Mouse (Mus musculus) heart, embryonic 16.5 days (tissue): Measurements from ENCODE around the gene Synpo2l. TPM values are rescaled to one million over a fixed set of nuclear protein-coding genes. Genes with fewer than 3 reads are reported as not detected.
A peak's percentile ranks its signal among the peaks of the same experiment; 100 is the strongest.

Experiments used
- ATAC-seq: fragments of 200-750 bp; cut with Nextera tagmentation; replicated peaks from 2 replicates; pipeline ENCODE4 v1.8.0; 2017; ENCODE audit warnings: moderate number of reproducible peaks; ENCODE audit not compliant: insufficient read depth, low FRiP score; ENCODE audit errors: extremely low read depth
- H3K27ac ChIP-seq: fragments of 300-500 bp; sonication (generic); 2 replicates; pipeline ENCODE4 v1.5.1; 2014; ENCODE audit warnings: mild to moderate bottlenecking, low read length, control low read depth, moderate library complexity
- H3K27me3 ChIP-seq: fragments of 300-500 bp; sonication (generic); 2 replicates; pipeline ENCODE4 v1.6.1; 2014; ENCODE audit warnings: low read length, mixed read lengths; ENCODE audit not compliant: control insufficient read depth, insufficient read depth
- H3K36me3 ChIP-seq: fragments of 300-500 bp; sonication (generic); 2 replicates; pipeline ENCODE4 v1.6.1; 2014; ENCODE audit not compliant: control insufficient read depth, insufficient read depth
- H3K4me1 ChIP-seq: fragments of 300-500 bp; sonication (generic); 2 replicates; pipeline ENCODE4 v1.6.1; 2014; ENCODE audit warnings: low read length, mixed read lengths; ENCODE audit not compliant: control insufficient read depth, insufficient read depth
- H3K4me2 ChIP-seq: fragments of 300-500 bp; sonication (generic); 2 replicates; pipeline ENCODE4 v1.6.1; 2014; ENCODE audit warnings: low read depth, mild to moderate bottlenecking, control low read depth, low read length
- H3K4me3 ChIP-seq: fragments of 300-500 bp; sonication (generic); 2 replicates; pipeline ENCODE4 v1.5.1; 2014; ENCODE audit warnings: mild to moderate bottlenecking, control low read depth, low read length
- H3K9ac ChIP-seq: fragments of 300-500 bp; sonication (generic); 2 replicates; pipeline ENCODE4 v1.6.1; 2014; ENCODE audit warnings: low read length, control low read depth
- H3K9me3 ChIP-seq: fragments of 300-500 bp; sonication (generic); replicated peaks from 2 replicates; pipeline ENCODE4 v1.6.1; 2016; ENCODE audit warnings: low read length; ENCODE audit not compliant: control insufficient read depth
- WGBS: fragments of 180-500 bp; shearing (Covaris S2); extraction: QIAGEN DNeasy Blood & Tissue Kit; methylation state at CpG from one replicate; pipeline ENCODE4 v1.1.7; 2014; 5-methylcytosine and 5-hydroxymethylcytosine counted together
- polyA plus RNA-seq: library from polyadenylated mRNA; unstranded; fragments of >200 nt; fragmentation: Nextera tagmentation; extraction: Ambion mirVana; gene quantifications from 2 replicates; pipeline ENCODE4 v1.2.1, GENCODE M21; 2015

Gene Synpo2l
- polyA plus RNA-seq, 1 experiment from 2014 or later, result 183 TPM

- Histone ChIP-seq H3K9me3 (no peaks in the 10 kb centered on the region), H3K4me3 (peak overlapping the region; percentile 72), H3K27me3 (no peaks in the 10 kb centered on the region), H3K9ac (peak overlapping the region; percentile 77), H3K36me3 (no peaks in the 10 kb centered on the region), H3K4me2 (peak overlapping the region; percentile 90), H3K4me1 (peaks cover 33% of the 10 kb centered on the region), H3K27ac (peak overlapping the region; percentile 94)
- peak; percentile 66 for ATAC-seq
- WGBS, result 27% methylated on average over 3 of the region's 3 CpGs
These were observed 3.7 kb downstream of the Synpo2l start for GRCm38 (mm10) chr14:20664436-20664835.

GRCm38 (mm10) chr14:20663601-20664000 lies 4.6 kb downstream of the Synpo2l start:
- Histone ChIP-seq H3K9ac (peak overlapping the region; percentile 77), H3K27me3 (no peaks in the 10 kb centered on the region), H3K36me3 (no peaks in the 10 kb centered on the region), H3K9me3 (no peaks in the 10 kb centered on the region), H3K4me3 (peak overlapping the region; percentile 72), H3K27ac (peak overlapping the region; percentile 94), H3K4me2 (peak overlapping the region; percentile 90), H3K4me1 (peaks cover 26% of the 10 kb centered on the region)
- 0 out of 2 replicates have a peak, but pooled peaks have one; percentile 3 for ATAC-seq
- WGBS, result 20% methylated on average over 2 of the region's 2 CpGs

- no peaks in the 10 kb centered on the region for H3K9me3 ChIP-seq
- no peaks in the 10 kb centered on the region for H3K27me3 ChIP-seq
- H3K4me3 ChIP-seq, result peak overlapping the region; percentile 72
- H3K4me1 ChIP-seq, result peaks cover 27% of the 10 kb centered on the region
- H3K4me2 ChIP-seq, result peak overlapping the region; percentile 90
- no peaks in the 10 kb centered on the region for H3K36me3 ChIP-seq
- H3K27ac ChIP-seq, result peak overlapping the region; percentile 94
- no peak for ATAC-seq
- 38% methylated on average over 3 of the region's 3 CpGs for WGBS
- peak overlapping the region; percentile 77 for H3K9ac ChIP-seq
These were observed 5.4 kb downstream of the Synpo2l start for GRCm38 (mm10) chr14:20662740-20663139.

- Histone ChIP-seq H3K9ac (peak overlapping the region; percentile 77), H3K27ac (peak overlapping the region; percentile 94), H3K4me3 (peak overlapping the region; percentile 72), H3K36me3 (no peaks in the 10 kb centered on the region), H3K4me2 (peak overlapping the region; percentile 90), H3K4me1 (peaks cover 27% of the 10 kb centered on the region), H3K27me3 (no peaks in the 10 kb centered on the region), H3K9me3 (no peaks in the 10 kb centered on the region)
- 9% methylated on average over 19 of the region's 19 CpGs for WGBS
- ATAC-seq, result peak; percentile 2; the same call in 1 of the 2 replicates
These were observed 6.4 kb downstream of the Synpo2l start for GRCm38 (mm10) chr14:20661661-20662331.

GRCm38 (mm10) chr14:20660827-20661660 lies 7.1 kb downstream of the Synpo2l start:
- H3K9ac ChIP-seq, result peak overlapping the region; percentile 77
- peak overlapping the region; percentile 90 for H3K4me2 ChIP-seq
- H3K4me3 ChIP-seq, result peak overlapping the region; percentile 72
- 1% methylated on average over 52 of the region's 52 CpGs for whole genome bisulfite sequencing
- no peaks in the 10 kb centered on the region for H3K9me3 ChIP-seq
- ATAC-seq, result peak; percentile 61
- H3K27ac ChIP-seq, result peak overlapping the region; percentile 94
- peaks cover 28% of the 10 kb centered on the region for H3K4me1 ChIP-seq
- H3K27me3 ChIP-seq, result no peaks in the 10 kb centered on the region
- H3K36me3 ChIP-seq, result no peaks in the 10 kb centered on the region

- H3K9me3 ChIP-seq, result no peaks in the 10 kb centered on the region
- peaks cover 27% of the 10 kb centered on the region for H3K4me1 ChIP-seq
- WGBS, result 94% methylated on average over 7 of the region's 7 CpGs
- H3K27me3 ChIP-seq, result no peaks in the 10 kb centered on the region
- peak overlapping the region; percentile 90 for H3K4me2 ChIP-seq
- H3K36me3 ChIP-seq, result no peaks in the 10 kb centered on the region
- H3K4me3 ChIP-seq, result no peak overlapping the region; the same call in 1 of the 2 replicates
- H3K9ac ChIP-seq, result peak overlapping the region; percentile 76
- no peak for ATAC-seq
- peak overlapping the region; percentile 43; the same call in 1 of the 2 replicates for H3K27ac ChIP-seq
These were observed 8.5 kb downstream of the Synpo2l start for GRCm38 (mm10) chr14:20659687-20660086.

GRCm38 (mm10) chr14:20658902-20659301 lies 9.3 kb downstream of the Synpo2l start:
- 64% methylated on average over 6 of the region's 6 CpGs for WGBS
- H3K9ac ChIP-seq, result no peak overlapping the region
- no peak overlapping the region for H3K27ac ChIP-seq
- no peak for ATAC-seq
- no peaks in the 10 kb centered on the region for H3K27me3 ChIP-seq
- no peaks in the 10 kb centered on the region for H3K9me3 ChIP-seq
- H3K36me3 ChIP-seq, result no peaks in the 10 kb centered on the region
- no peak overlapping the region for H3K4me2 ChIP-seq
- no peak overlapping the region for H3K4me3 ChIP-seq
- peaks cover 27% of the 10 kb centered on the region for H3K4me1 ChIP-seq

- H3K4me1 ChIP-seq, result peaks cover 27% of the 10 kb centered on the region
- H3K27ac ChIP-seq, result peak overlapping the region; percentile 48; the same call in 1 of the 2 replicates
- H3K4me2 ChIP-seq, result no peak overlapping the region
- H3K27me3 ChIP-seq, result no peaks in the 10 kb centered on the region
- no peaks in the 10 kb centered on the region for H3K9me3 ChIP-seq
- H3K9ac ChIP-seq, result no peak overlapping the region
- no peak overlapping the region for H3K4me3 ChIP-seq
- ATAC-seq, result no peak
- H3K36me3 ChIP-seq, result no peaks in the 10 kb centered on the region
These were observed 9.8 kb downstream of the Synpo2l start for GRCm38 (mm10) chr14:20658326-20658725.

- H3K4me1 ChIP-seq, result peaks cover 22% of the 10 kb centered on the region
- no peaks in the 10 kb centered on the region for H3K9me3 ChIP-seq
- 32% methylated on average over 11 of the region's 11 CpGs for WGBS
- no peaks in the 10 kb centered on the region for H3K27me3 ChIP-seq
- H3K9ac ChIP-seq, result peak within 1 kb of the TSS; percentile 55
- H3K4me2 ChIP-seq, result peak within 1 kb of the TSS; percentile 57
- H3K27ac ChIP-seq, result peak within 1 kb of the TSS; percentile 54
- ATAC-seq, result no peak
- H3K36me3 ChIP-seq, result no peaks in the 10 kb centered on the region
- H3K4me3 ChIP-seq, result peak within 1 kb of the TSS; percentile 33
These were observed 11.8 kb downstream of the Synpo2l start, which contains the start of gene Myoz1 for GRCm38 (mm10) chr14:20656361-20656760. Gene Myoz1 (minus strand): TSS chr14:20656540.
